Mouse (Mus musculus) megakaryocyte, embryonic 14.5 days (primary cell): ENCODE measurements around the gene B3galt4.

Experiments
- FLI1 ChIP-seq: IDR thresholded peaks from 2 replicates; pipeline ENCODE4 v1.6.1; 2012; ENCODE audit warnings: low read length, inconsistent platforms, mixed read lengths
- GATA1 ChIP-seq: IDR thresholded peaks from 3 replicates; pipeline ENCODE4 v1.6.1; 2012; ENCODE audit warnings: mixed read lengths, low read length, inconsistent platforms, borderline replicate concordance

DNA sequence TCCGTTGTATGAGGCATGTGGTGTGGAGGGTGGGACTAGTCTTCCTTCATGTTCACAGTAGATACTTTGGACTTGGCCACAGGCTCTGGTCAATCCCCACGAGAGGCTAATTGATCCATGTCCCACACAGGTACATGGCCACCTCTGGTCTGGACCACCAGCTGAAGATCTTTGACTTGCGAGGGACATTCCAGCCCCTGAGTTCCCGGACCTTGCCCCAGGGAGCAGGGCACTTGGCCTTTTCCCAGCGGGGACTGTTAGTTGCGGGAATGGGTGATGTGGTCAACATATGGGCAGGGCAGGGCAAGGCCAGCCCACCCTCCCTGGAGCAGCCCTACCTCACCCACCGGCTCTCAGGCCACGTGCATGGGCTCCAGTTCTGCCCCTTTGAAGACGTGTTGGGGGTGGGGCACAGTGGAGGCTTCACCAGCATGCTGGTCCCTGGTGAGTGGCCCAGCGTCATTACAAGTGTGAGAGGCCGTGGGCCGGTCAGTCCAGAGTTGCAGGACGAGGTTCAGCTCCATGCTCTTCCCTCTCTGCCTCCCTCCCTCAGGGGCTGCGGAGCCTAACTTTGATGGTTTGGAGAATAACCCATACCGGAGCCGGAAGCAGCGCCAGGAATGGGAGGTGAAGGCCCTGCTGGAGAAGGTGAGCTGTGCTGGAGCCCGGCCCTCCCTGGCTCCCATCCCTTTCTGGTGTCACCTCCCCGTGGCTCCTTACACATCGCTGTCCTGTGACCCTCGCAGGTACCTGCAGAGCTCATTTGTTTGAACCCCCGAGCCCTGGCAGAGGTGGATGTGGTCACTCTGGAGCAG is 3.0 kb downstream of the B3galt4 start:
- TF ChIP-seq FLI1 (no peak), GATA1 (no peak)
